Mouse (Mus musculus): ENCODE measurements around the gene Marcks. TPM values are rescaled to one million over a fixed set of nuclear protein-coding genes. Genes with fewer than 3 reads are reported as not detected.
A peak's percentile ranks its signal among the peaks of the same experiment; 100 is the strongest.
"Not testable (repeated sequence)": the region's sequence is repeated elsewhere in the genome, so short reads cannot be mapped to it uniquely, and the experiment has no call there.

Gene Marcks
- total and polyA plus RNA-seq, 3 experiments = 16.9 to 80.7 (median 74.2) TPM

DNA sequence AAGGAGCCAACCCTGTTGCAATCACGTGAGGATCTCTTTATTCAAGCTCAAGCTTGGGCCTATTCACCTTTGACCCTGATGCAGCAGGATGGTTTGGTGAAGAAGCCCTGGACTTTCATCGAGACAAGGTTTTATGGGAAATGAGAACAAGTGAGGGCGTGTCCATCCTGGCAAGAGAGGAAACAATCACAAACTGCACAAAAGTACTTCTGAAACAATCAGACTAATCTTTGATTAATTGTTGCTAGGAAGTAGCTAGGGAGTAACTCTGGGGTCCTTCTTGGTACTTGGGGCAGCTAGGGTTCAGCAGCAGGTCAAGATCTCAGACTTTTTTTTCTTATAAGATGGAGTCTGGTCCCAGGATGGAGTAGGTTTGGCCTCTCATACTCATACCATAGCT, 48.3 kb downstream of the Marcks start:
- Histone ChIP-seq H3K4me1 (ENCODE audit: control insufficient read depth in 1 of 2, insufficient read depth in 2 of 2) (no peaks in the 10 kb centered on the region), H3K36me3 (replicated peaks in 1 of 2; ENCODE audit: control insufficient read depth in 1 of 2, insufficient read depth in 1 of 2, low read length in 1 of 2) (no peaks in the 10 kb centered on the region), H3K4me3 (replicated peaks in 1 of 3; ENCODE audit: low read depth in 2 of 3, low read length in 2 of 3, poor library complexity in 1 of 3) (no peak overlapping the region), H3K4me2 (ENCODE audit: insufficient read depth, low read depth, poor library complexity, severe bottlenecking) (no peak overlapping the region), H3K9ac (ENCODE audit: insufficient read depth, low read depth) (no peak overlapping the region), H3K27me3 (replicated peaks) (no peaks in the 10 kb centered on the region), H3K27ac (ENCODE audit: insufficient read depth, low read depth) (no peak overlapping the region), H3K79me2 (replicated peaks; ENCODE audit: control insufficient read depth, extremely low read depth, insufficient read depth, poor library complexity, severe bottlenecking) (no peaks in the 10 kb centered on the region), H3K9me3 (replicated peaks; ENCODE audit: low read length) (peaks cover 2% of the 10 kb centered on the region)
- dilution Hi-C loops (cut with MboI; ENCODE audit: extremely low pct_ligation_motif_present, extremely low pct_unique_long_range_greater_than_20kb, low sequenced_read_pairs) = no loop called here
- TF ChIP-seq MAX (IDR thresholded peaks at IDR 0.05; ENCODE audit: low read length) (no peak), SIN3A (IDR thresholded peaks at IDR 0.05; ENCODE audit: low read length) (no peak), POLR2A (IDR thresholded peaks at IDR 0.05; ENCODE audit: low read depth, low read length) (no peak)
- DNase-seq (ENCODE audit: extremely low read depth) = no peak
- in situ Hi-C loops (cut with MboI; ENCODE audit: low pct_ligation_motif_present, low pct_unique_long_range_greater_than_20kb, low sequenced_read_pairs) = no loop called here

DNA sequence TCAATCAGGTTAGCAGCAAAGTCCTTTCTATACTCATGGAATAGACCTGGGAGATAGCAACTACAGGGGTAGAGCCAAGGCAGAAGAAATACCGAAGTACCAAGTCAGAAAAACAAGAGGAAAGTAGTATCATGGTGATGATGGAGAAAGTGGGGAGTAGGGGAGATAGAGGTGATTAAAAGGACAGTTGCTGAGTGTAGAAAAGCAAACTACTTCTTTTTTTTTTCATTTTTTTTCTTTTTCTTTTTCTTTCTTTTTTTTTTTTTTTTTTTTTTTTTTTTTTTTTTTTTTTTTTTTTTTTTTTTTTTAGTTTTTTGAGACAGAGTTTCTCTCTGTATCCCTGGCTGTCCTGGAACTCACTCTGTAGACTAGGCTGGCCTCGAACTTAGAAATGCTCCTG, 54.6 kb downstream of the Marcks start:
- H3K4me3 ChIP-seq (replicated peaks in 1 of 3; ENCODE audit: low read depth in 2 of 3, low read length in 2 of 3, poor library complexity in 1 of 3); in situ Hi-C loops (cut with MboI; ENCODE audit: low pct_ligation_motif_present, low pct_unique_long_range_greater_than_20kb, low sequenced_read_pairs); H3K4me1 ChIP-seq (ENCODE audit: control insufficient read depth in 1 of 2, insufficient read depth in 2 of 2); DNase-seq (ENCODE audit: extremely low read depth); H3K27me3 ChIP-seq (replicated peaks); H3K79me2 ChIP-seq (replicated peaks; ENCODE audit: control insufficient read depth, extremely low read depth, insufficient read depth, poor library complexity, severe bottlenecking); H3K27ac ChIP-seq (ENCODE audit: insufficient read depth, low read depth); H3K4me2 ChIP-seq (ENCODE audit: insufficient read depth, low read depth, poor library complexity, severe bottlenecking); H3K9me3 ChIP-seq (replicated peaks; ENCODE audit: low read length); H3K9ac ChIP-seq (ENCODE audit: insufficient read depth, low read depth); H3K36me3 ChIP-seq (replicated peaks in 1 of 2; ENCODE audit: control insufficient read depth in 1 of 2, insufficient read depth in 1 of 2, low read length in 1 of 2); dilution Hi-C loops (cut with MboI; ENCODE audit: extremely low pct_ligation_motif_present, extremely low pct_unique_long_range_greater_than_20kb, low sequenced_read_pairs): not testable (repeated sequence)
- TF ChIP-seq ZNF384 (IDR thresholded peaks at IDR 0.05; ENCODE audit: low read depth, low read length) = peak; percentile 64

Other genes starting within 250 kb of the Marcks start
- gene Hdac2, start 164.4 kb downstream of the Marcks start, total RNA-seq (2012; rRNA removed) = 52.1 and 70.8 TPM in 2 replicates
- gene Hdac2, start 164.4 kb downstream of the Marcks start, total RNA-seq (2014; rRNA removed) = 166 and 189 TPM in 2 replicates
- 183 and 196 TPM in 2 replicates for gene Hdac2, start 164.4 kb downstream of the Marcks start, polyA plus RNA-seq (2012; ENCODE audit: insufficient read length, low read depth)